Mouse (Mus musculus) liver, embryonic 14.5 days (tissue): Measurements from ENCODE around the gene Dis3l2.

Source experiments
- CTCF ChIP-seq: IDR thresholded peaks from 2 replicates; pipeline ENCODE4 v1.5.1; 2016; ENCODE audit warnings: antibody characterized with exemption, low read depth, control low read depth
- EP300 ChIP-seq: IDR thresholded peaks from 2 replicates; pipeline ENCODE4 v1.6.1; 2016; ENCODE audit warnings: antibody characterized with exemption, low read depth

GRCm38 (mm10) chr1:86933656-86934055 is 230.0 kb downstream of the Dis3l2 start:
- no peak for TF ChIP-seq CTCF
- TF ChIP-seq EP300 = no peak
